10 mouse cellular contexts compared by ENCODE assay signal in genomic region chr11:115408266-115408920, GRCm38 (mm10). TPM values are rescaled to one million over a fixed set of nuclear protein-coding genes. Genes with fewer than 3 reads are reported as not detected.
A peak's percentile ranks its signal among the peaks of the same experiment; 100 is the strongest.
DNase-seq lines count a peak whose midpoint lies in the region; ATAC-seq and TF ChIP-seq lines count a peak whose summit lies in the region.
"Had no signal": no experiment of that assay in that cellular context is flagged by ENCODE, and none has a peak within 500 bp of the region (broad histone marks: within the 10 kb centered on the region; RNA-seq: fewer than 3 reads in every experiment).

No protein-coding gene starts in this region.

- H3K4me1 ChIP-seq in kidney, embryonic 15.5 days, result peaks cover 29% of the 10 kb centered on the region
- peaks cover 60% of the 10 kb centered on the region for H3K4me1 ChIP-seq in hindbrain, embryonic 12.5 days
- peaks cover 3% of the 10 kb centered on the region; the same call in 1 of the 2 replicates for H3K4me1 ChIP-seq in small intestine, adult 2 months (ENCODE audit: control insufficient read depth, insufficient read depth, insufficient read length, low read length)

- H3K27ac ChIP-seq in kidney, embryonic 15.5 days, result peak overlapping the region; percentile 45
- peak overlapping the region; percentile 85 for H3K27ac ChIP-seq in hindbrain, embryonic 12.5 days
- H3K27ac ChIP-seq in small intestine, adult 2 months (ENCODE audit: insufficient read depth, low read depth, low read length), result peak overlapping the region; percentile 60

- intact Hi-C loops in left cerebral cortex, postnatal 14 days (cut with DNase I), result no loop called here

- no peaks in the 10 kb centered on the region for H3K27me3 ChIP-seq in kidney, embryonic 15.5 days
- H3K27me3 ChIP-seq in hindbrain, embryonic 12.5 days, result no peaks in the 10 kb centered on the region
- no peaks in the 10 kb centered on the region for H3K27me3 ChIP-seq in small intestine, adult 2 months (ENCODE audit: control insufficient read depth, insufficient read depth, low read length)

- DNase-seq in kidney, postnatal 10 days, result no peak
- peak; percentile 63 for DNase-seq in R1 (ENCODE audit: low read depth, low spot score)
- DNase-seq in adrenal gland, adult (ENCODE audit: inconsistent age in 2 of 2, low spot score in 1 of 2), result no peak
- no peak for DNase-seq in left cerebral cortex, postnatal 14 days (ENCODE audit: low spot score in 2 of 2)

- TF ChIP-seq POLR2A in small intestine, adult 2 months (IDR thresholded peaks at IDR 0.05; ENCODE audit: low read depth, low read length), result no peak

- no peak overlapping the region for H3K4me3 ChIP-seq in kidney, embryonic 15.5 days (replicated peaks)
- no peak overlapping the region for H3K4me3 ChIP-seq in hindbrain, embryonic 12.5 days
- H3K4me3 ChIP-seq in small intestine, adult 2 months (ENCODE audit: low read depth, low read length), result no peak overlapping the region
- H3K4me3 ChIP-seq: myocyte had no signal

- no peak overlapping the region for H3K4me2 ChIP-seq in kidney, embryonic 15.5 days
- no peak overlapping the region for H3K4me2 ChIP-seq in hindbrain, embryonic 12.5 days (replicated peaks)

- H3K9ac ChIP-seq in kidney, embryonic 15.5 days, result no peak overlapping the region
- H3K9ac ChIP-seq in hindbrain, embryonic 12.5 days, result no peak overlapping the region

- no peak for ATAC-seq in kidney, embryonic 15.5 days (replicated peaks; ENCODE audit: low FRiP score)
- no peak for ATAC-seq in hindbrain, embryonic 12.5 days (ENCODE audit: low FRiP score)
- ATAC-seq in megakaryocyte-erythroid progenitor cell, adult 5-6 weeks (replicated peaks; ENCODE audit: low FRiP score, low TSS enrichment, poor library complexity, severe bottlenecking), result no peak

- WGBS in kidney, embryonic 15.5 days, result 83% methylated on average over 6 of the region's 6 CpGs
- WGBS in hindbrain, embryonic 12.5 days, result 79% methylated on average over 6 of the region's 6 CpGs
- 79% methylated on average over 6 of the region's 6 CpGs for WGBS in small intestine, adult 2 months

- H3K36me3 ChIP-seq in kidney, embryonic 15.5 days, result peaks cover 56% of the 10 kb centered on the region
- peaks cover 34% of the 10 kb centered on the region for H3K36me3 ChIP-seq in hindbrain, embryonic 12.5 days
- peaks cover 18% of the 10 kb centered on the region; the same call in 1 of the 2 replicates for H3K36me3 ChIP-seq in small intestine, adult 2 months (ENCODE audit: control insufficient read depth, insufficient read depth, low read length)

- no peaks in the 10 kb centered on the region for H3K9me3 ChIP-seq in kidney, embryonic 15.5 days (replicated peaks)
- no peaks in the 10 kb centered on the region for H3K9me3 ChIP-seq in hindbrain, embryonic 12.5 days (replicated peaks)

- TF ChIP-seq CTCF in small intestine, adult 2 months (IDR thresholded peaks at IDR 0.05; ENCODE audit: extremely low read depth, insufficient read length, insufficient replicate concordance, low read depth, low read length), result no peak

RNA-seq across cellular contexts. Expression of gene Mrpl58, which starts 4.8 kb away (rescaled TPM):
- polyA plus RNA-seq in kidney, embryonic 15.5 days (2015; fragmentation: Nextera tagmentation; extraction: Ambion mirVana), result 204 and 209 TPM in 2 replicates
- 180 and 190 TPM in 2 replicates for polyA plus RNA-seq in hindbrain, embryonic 12.5 days (2016; fragmentation: Nextera tagmentation; extraction: Ambion mirVana)
- 42.0 and 45.8 TPM in 2 replicates for polyA plus RNA-seq in small intestine, adult 2 months (2012; rRNA removed)
- total RNA-seq in left cerebral cortex, postnatal 14 days (2021), result 100 to 1,000 TPM; 101 to 112 TPM
- total RNA-seq in megakaryocyte-erythroid progenitor cell, adult 5-6 weeks (2014; fragmentation: Nextera tagmentation), result 81.8 and 92.4 TPM in 2 replicates
- total RNA-seq in megakaryocyte-erythroid progenitor cell, adult 5-6 weeks (2017), result 56.9 and 64.4 TPM in 2 replicates

RNA-seq across cellular contexts. Expression of gene Atp5h, which starts 11.4 kb away (rescaled TPM):
- polyA plus RNA-seq in kidney, embryonic 15.5 days (2015; fragmentation: Nextera tagmentation; extraction: Ambion mirVana), result 1,004 and 1,083 TPM in 2 replicates
- 810 and 835 TPM in 2 replicates for polyA plus RNA-seq in hindbrain, embryonic 12.5 days (2016; fragmentation: Nextera tagmentation; extraction: Ambion mirVana)
- polyA plus RNA-seq in small intestine, adult 2 months (2012; rRNA removed), result 50.8 and 61.5 TPM in 2 replicates
- 100 to 1,000 TPM; 423 to 448 TPM for total RNA-seq in left cerebral cortex, postnatal 14 days (2021)
- 864 and 908 TPM in 2 replicates for total RNA-seq in megakaryocyte-erythroid progenitor cell, adult 5-6 weeks (2014; fragmentation: Nextera tagmentation)
- total RNA-seq in megakaryocyte-erythroid progenitor cell, adult 5-6 weeks (2017), result 793 and 990 TPM in 2 replicates

RNA-seq across cellular contexts. Expression of gene Kctd2, which starts 11.5 kb away (rescaled TPM):
- 14.1 and 16.4 TPM in 2 replicates for polyA plus RNA-seq in kidney, embryonic 15.5 days (2015; fragmentation: Nextera tagmentation; extraction: Ambion mirVana)
- polyA plus RNA-seq in hindbrain, embryonic 12.5 days (2016; fragmentation: Nextera tagmentation; extraction: Ambion mirVana), result 30.0 and 33.0 TPM in 2 replicates
- polyA plus RNA-seq in small intestine, adult 2 months (2012; rRNA removed), result 13.4 and 27.3 TPM in 2 replicates
- total RNA-seq in left cerebral cortex, postnatal 14 days (2021), result 10 to 100 TPM; 65.5 to 66.2 TPM
- total RNA-seq in megakaryocyte-erythroid progenitor cell, adult 5-6 weeks (2014; fragmentation: Nextera tagmentation), result 17.4 and 18.4 TPM in 2 replicates
- total RNA-seq in megakaryocyte-erythroid progenitor cell, adult 5-6 weeks (2017), result 10.9 and 13.0 TPM in 2 replicates

RNA-seq across cellular contexts. Expression of gene Cdr2l, which starts 26.7 kb away (rescaled TPM):
- 10.6 and 10.7 TPM in 2 replicates for polyA plus RNA-seq in kidney, embryonic 15.5 days (2015; fragmentation: Nextera tagmentation; extraction: Ambion mirVana)
- 27.6 and 28.8 TPM in 2 replicates for polyA plus RNA-seq in hindbrain, embryonic 12.5 days (2016; fragmentation: Nextera tagmentation; extraction: Ambion mirVana)
- 3.8 and 4.2 TPM in 2 replicates for polyA plus RNA-seq in small intestine, adult 2 months (2012; rRNA removed)
- 10 to 100 TPM; 15.4 to 17.0 TPM for total RNA-seq in left cerebral cortex, postnatal 14 days (2021)
- total RNA-seq in megakaryocyte-erythroid progenitor cell, adult 5-6 weeks (2014; fragmentation: Nextera tagmentation), result not detected in 2 replicates
- 0.38 TPM in 1 of 2 replicates, not detected in the other for total RNA-seq in megakaryocyte-erythroid progenitor cell, adult 5-6 weeks (2017)

RNA-seq across cellular contexts. Expression of gene Trim80, which starts 32.0 kb away (rescaled TPM):
- 0.18 and 0.30 TPM in 2 replicates for polyA plus RNA-seq in kidney, embryonic 15.5 days (2015; fragmentation: Nextera tagmentation; extraction: Ambion mirVana)
- 0.20 TPM in 1 of 2 replicates, not detected in the other for polyA plus RNA-seq in hindbrain, embryonic 12.5 days (2016; fragmentation: Nextera tagmentation; extraction: Ambion mirVana)
- polyA plus RNA-seq in small intestine, adult 2 months (2012; rRNA removed), result 1.5 and 4.7 TPM in 2 replicates
- total RNA-seq in left cerebral cortex, postnatal 14 days (2021), result not detected
- not detected in 2 replicates for total RNA-seq in megakaryocyte-erythroid progenitor cell, adult 5-6 weeks (2014; fragmentation: Nextera tagmentation)
- total RNA-seq in megakaryocyte-erythroid progenitor cell, adult 5-6 weeks (2017), result not detected in 2 replicates
- total RNA-seq: left cerebral cortex, adult 18-20 months had no signal
- polyA plus RNA-seq: myocyte had no signal

Comparison
In these comparisons a context has a peak if more than half of its experiments do, and no peak if none do; other contexts are left out.
1. RNA of gene Atp5h, which starts 11.4 kb away (polyA plus RNA-seq): 1,004 to 1,083 TPM in kidney, embryonic 15.5 days and 810 to 835 TPM in hindbrain, embryonic 12.5 days; 50.8 to 61.5 TPM in small intestine, adult 2 months; every median in the first group is over 10 times any median in the second.
2. Peak in every context shown above with its lines, with median percentiles within 50 percentile points of each other: H3K27ac ChIP-seq.